Mouse (Mus musculus): ENCODE data around the gene Pigx. TPM values are rescaled to one million over a fixed set of nuclear protein-coding genes. Genes with fewer than 3 reads are reported as not detected.

Pigx gene
- total and polyA plus RNA-seq, 3 experiments, result 16.7 to 38.5 (median 35.6) TPM

DNA sequence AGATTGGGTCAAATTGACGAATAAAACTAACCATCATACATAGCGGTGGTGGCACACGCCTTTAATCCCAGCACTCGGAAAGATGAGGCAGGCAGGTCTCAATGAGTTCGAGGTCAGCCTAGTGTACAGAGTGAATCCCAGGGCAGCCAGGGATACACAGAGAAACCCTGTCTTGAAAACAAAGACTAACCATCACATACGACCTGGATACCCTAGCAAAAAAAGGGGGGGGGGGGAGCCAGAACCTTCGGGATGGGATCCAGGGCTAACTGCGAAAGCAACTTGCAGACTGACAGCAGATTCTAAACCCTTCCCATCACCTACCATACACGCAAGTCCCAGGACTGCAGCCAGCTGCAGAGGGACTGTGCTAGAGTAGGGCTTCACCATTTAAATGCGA is 14.9 kb upstream of the Pigx start:
- no peak for DNase-seq (ENCODE audit: low spot score)
- no peaks in the 10 kb centered on the region for H3K9me3 ChIP-seq (replicated peaks)
- TF ChIP-seq CTCF (IDR thresholded peaks at IDR 0.05; ENCODE audit: low read depth, low read length) (no peak), GATA1 (IDR thresholded peaks at IDR 0.05; ENCODE audit: borderline replicate concordance, low read length) (no peak), TAL1 (conservative IDR thresholded peaks at IDR 0.05; ENCODE audit: low read depth, low read length) (no peak), GATA2 (IDR thresholded peaks at IDR 0.05; ENCODE audit: borderline replicate concordance, low read depth, low read length) (no peak), POLR2AphosphoS5 (IDR thresholded peaks at IDR 0.05; ENCODE audit: insufficient replicate concordance, low read depth, low read length) (no peak)
- no peak overlapping the region for H3K4me3 ChIP-seq (ENCODE audit: low read depth, low read length)
- H3K36me3 ChIP-seq (replicated peaks), result no peaks in the 10 kb centered on the region
- no peak for ATAC-seq (ENCODE audit: extremely low read depth, insufficient number of reproducible peaks, low FRiP score, poor library complexity, severe bottlenecking)
- peaks cover 48% of the 10 kb centered on the region for H3K4me1 ChIP-seq (ENCODE audit: insufficient read depth, low read depth, low read length)
- peaks cover under 1% of the 10 kb centered on the region; the same call in 1 of the 2 replicates for H3K27me3 ChIP-seq (ENCODE audit: insufficient read depth, low read length)

DNA sequence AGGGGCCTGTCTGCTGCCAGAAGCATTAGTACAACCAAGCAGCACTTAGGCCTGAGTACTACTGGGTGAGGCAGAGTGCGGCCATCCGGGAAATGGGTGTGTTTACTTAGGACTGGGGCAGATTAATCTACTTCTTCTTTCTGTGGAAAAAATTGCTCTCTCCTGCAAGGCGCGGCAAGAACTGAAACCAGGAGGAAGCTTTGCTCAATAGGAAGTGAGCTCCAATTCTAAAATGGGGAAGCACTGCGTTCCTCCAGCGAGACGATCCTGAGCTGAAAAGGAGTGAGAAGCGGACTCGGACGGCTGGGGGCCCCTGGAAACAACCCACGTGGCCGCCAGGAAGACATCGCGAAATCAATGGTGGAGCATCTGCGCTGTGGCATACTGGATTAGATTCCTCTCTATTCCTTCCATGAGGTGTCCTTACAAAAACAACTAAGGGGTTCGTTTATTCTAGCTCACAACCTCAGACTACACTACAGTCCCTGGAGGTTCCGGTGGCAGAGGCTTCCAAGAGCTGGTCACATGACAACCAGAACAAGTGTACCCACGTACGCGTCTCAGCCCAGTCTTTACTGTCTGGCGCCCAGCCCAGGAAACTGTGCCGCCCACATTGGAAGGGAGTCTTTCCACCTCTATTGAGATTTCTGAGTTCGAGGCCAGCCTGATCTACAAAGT is 14.1 kb upstream of the Pigx start:
- Histone ChIP-seq H3K9me3 (replicated peaks) (no peaks in the 10 kb centered on the region), H3K27me3 (ENCODE audit: insufficient read depth, low read length) (no peaks in the 10 kb centered on the region), H3K36me3 (replicated peaks) (peaks cover 3% of the 10 kb centered on the region), H3K4me1 (ENCODE audit: insufficient read depth, low read depth, low read length) (peaks cover 48% of the 10 kb centered on the region), H3K4me3 (ENCODE audit: low read depth, low read length) (peak overlapping the region; percentile 50; the same call in 1 of the 2 replicates)
- ATAC-seq (ENCODE audit: extremely low read depth, insufficient number of reproducible peaks, low FRiP score, poor library complexity, severe bottlenecking), result peak; percentile 58
- TF ChIP-seq TAL1 (conservative IDR thresholded peaks at IDR 0.05; ENCODE audit: low read depth, low read length), result no peak
- TF ChIP-seq GATA2 (IDR thresholded peaks at IDR 0.05; ENCODE audit: borderline replicate concordance, low read depth, low read length), result no peak
- TF ChIP-seq CTCF (IDR thresholded peaks at IDR 0.05; ENCODE audit: low read depth, low read length), result no peak
- TF ChIP-seq POLR2AphosphoS5 (IDR thresholded peaks at IDR 0.05; ENCODE audit: insufficient replicate concordance, low read depth, low read length), result no peak
- no peak for TF ChIP-seq GATA1 (IDR thresholded peaks at IDR 0.05; ENCODE audit: borderline replicate concordance, low read length)
- peak; percentile 58 for DNase-seq (ENCODE audit: low spot score)

DNA sequence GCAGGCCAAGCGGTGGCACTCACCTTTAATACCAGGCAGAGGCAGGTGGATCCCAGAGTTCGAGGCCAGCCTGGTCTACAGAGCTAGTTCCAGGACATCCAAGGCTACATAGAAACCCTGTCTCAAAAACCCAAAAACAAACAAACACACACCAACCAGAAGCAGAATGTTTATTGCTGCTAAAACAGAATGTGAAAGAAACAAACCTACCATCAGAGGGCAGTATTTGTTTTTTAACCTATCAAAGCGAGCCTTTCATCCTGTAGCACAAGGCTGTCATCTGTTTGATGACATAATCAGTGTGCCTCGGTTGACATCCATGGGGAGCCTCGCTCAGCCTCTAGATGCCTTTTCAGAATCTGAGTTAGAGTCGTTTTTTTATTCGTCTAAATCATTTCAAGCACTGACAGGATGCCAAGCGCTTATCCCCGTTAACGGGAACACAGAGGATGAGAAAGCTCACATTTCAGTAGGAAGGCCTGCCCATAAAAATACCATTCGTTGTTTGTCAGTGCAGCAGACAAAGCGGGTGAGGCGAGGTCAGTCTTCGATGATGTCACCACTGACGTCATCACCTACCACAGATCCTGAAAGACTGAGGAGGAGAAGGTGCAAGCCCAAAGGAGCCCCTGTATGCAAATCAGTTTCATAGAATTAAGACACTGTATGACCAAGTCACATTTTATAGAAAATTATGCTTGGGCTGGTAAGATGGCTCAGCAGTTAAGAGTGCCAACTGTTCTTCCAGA is 11.6 kb upstream of the Pigx start:
- no peak for DNase-seq (ENCODE audit: low spot score)
- Histone ChIP-seq H3K4me1 (ENCODE audit: insufficient read depth, low read depth, low read length) (peaks cover 36% of the 10 kb centered on the region), H3K9me3 (replicated peaks) (no peaks in the 10 kb centered on the region), H3K27me3 (ENCODE audit: insufficient read depth, low read length) (no peaks in the 10 kb centered on the region), H3K36me3 (replicated peaks) (peaks cover 21% of the 10 kb centered on the region), H3K4me3 (ENCODE audit: low read depth, low read length) (no peak overlapping the region)
- TF ChIP-seq CTCF (IDR thresholded peaks at IDR 0.05; ENCODE audit: low read depth, low read length) (no peak), GATA2 (IDR thresholded peaks at IDR 0.05; ENCODE audit: borderline replicate concordance, low read depth, low read length) (no peak), GATA1 (IDR thresholded peaks at IDR 0.05; ENCODE audit: borderline replicate concordance, low read length) (no peak), TAL1 (conservative IDR thresholded peaks at IDR 0.05; ENCODE audit: low read depth, low read length) (no peak), POLR2AphosphoS5 (IDR thresholded peaks at IDR 0.05; ENCODE audit: insufficient replicate concordance, low read depth, low read length) (no peak)
- no peak for ATAC-seq (ENCODE audit: extremely low read depth, insufficient number of reproducible peaks, low FRiP score, poor library complexity, severe bottlenecking)

DNA sequence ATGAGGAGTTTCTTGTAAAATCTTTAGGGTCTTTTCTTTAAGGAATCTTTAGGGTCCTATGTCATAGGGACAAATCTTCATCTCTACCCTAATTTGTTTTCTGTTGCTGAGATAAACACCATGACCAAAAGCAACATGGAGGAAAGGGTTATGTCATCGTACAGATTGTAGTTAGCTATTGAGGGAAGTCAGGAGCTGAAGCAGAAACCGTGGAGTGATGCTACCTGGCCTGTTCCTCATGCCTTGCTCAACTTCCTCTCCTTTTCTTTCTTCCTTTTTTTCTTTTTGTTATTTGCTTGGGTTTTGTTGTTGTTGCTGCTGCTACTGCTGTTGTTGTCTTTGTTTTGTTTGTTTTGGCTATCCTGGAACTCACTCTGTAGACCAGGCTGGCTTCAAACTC is 9.0 kb upstream of the Pigx start:
- ATAC-seq (ENCODE audit: extremely low read depth, insufficient number of reproducible peaks, low FRiP score, poor library complexity, severe bottlenecking), result no peak
- no peaks in the 10 kb centered on the region; the same call in 1 of the 2 replicates for H3K9me3 ChIP-seq (replicated peaks)
- H3K4me1 ChIP-seq (ENCODE audit: insufficient read depth, low read depth, low read length), result peaks cover 12% of the 10 kb centered on the region
- H3K27me3 ChIP-seq (ENCODE audit: insufficient read depth, low read length), result no peaks in the 10 kb centered on the region
- DNase-seq (ENCODE audit: low spot score), result no peak
- no peak overlapping the region for H3K4me3 ChIP-seq (ENCODE audit: low read depth, low read length)
- no peak for TF ChIP-seq TAL1 (conservative IDR thresholded peaks at IDR 0.05; ENCODE audit: low read depth, low read length)
- TF ChIP-seq POLR2AphosphoS5 (IDR thresholded peaks at IDR 0.05; ENCODE audit: insufficient replicate concordance, low read depth, low read length), result no peak
- TF ChIP-seq CTCF (IDR thresholded peaks at IDR 0.05; ENCODE audit: low read depth, low read length), result no peak
- no peak for TF ChIP-seq GATA1 (IDR thresholded peaks at IDR 0.05; ENCODE audit: borderline replicate concordance, low read length)
- no peak for TF ChIP-seq GATA2 (IDR thresholded peaks at IDR 0.05; ENCODE audit: borderline replicate concordance, low read depth, low read length)
- peaks cover 30% of the 10 kb centered on the region for H3K36me3 ChIP-seq (replicated peaks)

DNA sequence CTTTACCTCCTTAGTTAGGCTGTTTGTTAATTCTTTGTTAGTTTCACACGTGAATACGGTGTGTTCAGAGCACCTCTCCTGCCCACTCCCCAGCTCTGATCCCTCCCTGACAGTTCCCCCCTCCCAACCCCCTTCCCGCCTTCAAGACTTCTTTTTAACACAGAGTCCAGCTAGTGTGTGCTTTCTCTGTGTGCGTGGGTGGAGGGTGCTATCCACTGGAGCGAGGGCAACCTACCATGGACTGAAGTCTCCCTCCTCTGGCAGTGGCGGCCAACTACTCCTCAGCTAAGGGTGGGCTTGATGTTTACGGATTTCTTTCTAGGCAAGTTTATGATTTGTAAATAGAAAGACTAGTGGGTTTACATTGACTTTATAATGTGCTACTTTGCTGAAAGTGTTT is 8.6 kb upstream of the Pigx start:
- ATAC-seq (ENCODE audit: extremely low read depth, insufficient number of reproducible peaks, low FRiP score, poor library complexity, severe bottlenecking) (no peak), DNase-seq (ENCODE audit: low spot score) (no peak)
- Histone ChIP-seq H3K4me3 (ENCODE audit: low read depth, low read length) (no peak overlapping the region), H3K27me3 (ENCODE audit: insufficient read depth, low read length) (no peaks in the 10 kb centered on the region), H3K9me3 (replicated peaks) (no peaks in the 10 kb centered on the region; the same call in 1 of the 2 replicates), H3K4me1 (ENCODE audit: insufficient read depth, low read depth, low read length) (peaks cover 8% of the 10 kb centered on the region), H3K36me3 (replicated peaks) (peaks cover 34% of the 10 kb centered on the region)
- TF ChIP-seq POLR2AphosphoS5 (IDR thresholded peaks at IDR 0.05; ENCODE audit: insufficient replicate concordance, low read depth, low read length) (no peak), CTCF (IDR thresholded peaks at IDR 0.05; ENCODE audit: low read depth, low read length) (no peak), GATA2 (IDR thresholded peaks at IDR 0.05; ENCODE audit: borderline replicate concordance, low read depth, low read length) (no peak), TAL1 (conservative IDR thresholded peaks at IDR 0.05; ENCODE audit: low read depth, low read length) (no peak)

DNA sequence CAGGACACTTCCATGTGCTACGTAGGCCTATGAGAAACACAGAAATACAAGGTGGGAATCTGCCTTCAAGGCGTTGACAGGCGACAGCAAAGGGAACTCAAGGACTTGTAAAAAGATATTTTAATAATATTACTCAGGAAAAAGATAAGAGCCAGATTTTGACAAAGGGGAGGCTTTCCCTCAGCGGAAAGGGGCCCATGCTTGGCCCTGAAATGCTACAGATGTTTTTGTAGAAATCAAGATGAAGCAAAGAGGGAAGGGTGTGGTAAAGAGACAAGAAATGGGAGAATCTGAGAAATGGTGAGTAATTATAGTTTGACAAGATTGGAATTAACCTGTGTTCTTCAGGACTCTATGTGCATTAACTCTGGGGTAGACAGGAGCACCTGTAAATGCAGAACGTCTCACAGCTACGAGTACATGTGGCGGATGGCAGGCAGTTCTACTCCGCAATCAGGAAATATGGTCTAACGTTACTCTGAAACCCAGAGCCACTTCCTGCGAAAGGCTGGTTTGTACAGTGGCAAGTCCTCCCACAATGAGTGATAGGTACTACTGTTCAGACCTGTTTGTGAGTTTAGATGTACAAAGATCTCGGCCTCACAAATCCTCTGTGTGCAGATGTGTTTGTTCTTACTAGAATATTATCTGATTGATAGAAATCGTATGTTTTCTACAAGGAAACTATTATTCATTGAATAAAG is 8.0 kb upstream of the Pigx start:
- ATAC-seq (ENCODE audit: extremely low read depth, insufficient number of reproducible peaks, low FRiP score, poor library complexity, severe bottlenecking) (no peak), DNase-seq (ENCODE audit: low spot score) (no peak)
- Histone ChIP-seq H3K9me3 (replicated peaks) (no peaks in the 10 kb centered on the region; the same call in 1 of the 2 replicates), H3K27me3 (ENCODE audit: insufficient read depth, low read length) (no peaks in the 10 kb centered on the region), H3K4me3 (ENCODE audit: low read depth, low read length) (no peak overlapping the region), H3K4me1 (ENCODE audit: insufficient read depth, low read depth, low read length) (peaks cover 2% of the 10 kb centered on the region; the same call in 1 of the 2 replicates), H3K36me3 (replicated peaks) (peaks cover 35% of the 10 kb centered on the region)
- TF ChIP-seq GATA1 (IDR thresholded peaks at IDR 0.05; ENCODE audit: borderline replicate concordance, low read length), result no peak
- no peak for TF ChIP-seq POLR2AphosphoS5 (IDR thresholded peaks at IDR 0.05; ENCODE audit: insufficient replicate concordance, low read depth, low read length)
- TF ChIP-seq GATA2 (IDR thresholded peaks at IDR 0.05; ENCODE audit: borderline replicate concordance, low read depth, low read length), result no peak
- no peak for TF ChIP-seq TAL1 (conservative IDR thresholded peaks at IDR 0.05; ENCODE audit: low read depth, low read length)
- TF ChIP-seq CTCF (IDR thresholded peaks at IDR 0.05; ENCODE audit: low read depth, low read length), result no peak
